Mouse (Mus musculus): ENCODE measurements around the gene Ube2g1. TPM values are rescaled to one million over a fixed set of nuclear protein-coding genes. Genes with fewer than 3 reads are reported as not detected.
A peak's percentile ranks its signal among the peaks of the same experiment; 100 is the strongest.
"Not testable (repeated sequence)": the region's sequence is repeated elsewhere in the genome, so short reads cannot be mapped to it uniquely, and the experiment has no call there.

Ube2g1 gene
- total RNA-seq, 2 experiments from 2014 or later = 63.8 to 71.0 TPM

GRCm38 (mm10) chr11:72688242-72688641 lies 81.2 kb downstream of the Ube2g1 start:
- peak in 1 of 2 experiments; percentile 14 for DNase-seq

GRCm38 (mm10) chr11:72689115-72689514 lies 82.0 kb downstream of the Ube2g1 start:
- no peak for DNase-seq
- intact Hi-C loops (cut with DNase I) = no loop called here

More at GRCm38 (mm10) chr11:72688242-72688641, 81.2 kb downstream of the Ube2g1 start:
- intact Hi-C loops (cut with DNase I) = no loop called here

DNA sequence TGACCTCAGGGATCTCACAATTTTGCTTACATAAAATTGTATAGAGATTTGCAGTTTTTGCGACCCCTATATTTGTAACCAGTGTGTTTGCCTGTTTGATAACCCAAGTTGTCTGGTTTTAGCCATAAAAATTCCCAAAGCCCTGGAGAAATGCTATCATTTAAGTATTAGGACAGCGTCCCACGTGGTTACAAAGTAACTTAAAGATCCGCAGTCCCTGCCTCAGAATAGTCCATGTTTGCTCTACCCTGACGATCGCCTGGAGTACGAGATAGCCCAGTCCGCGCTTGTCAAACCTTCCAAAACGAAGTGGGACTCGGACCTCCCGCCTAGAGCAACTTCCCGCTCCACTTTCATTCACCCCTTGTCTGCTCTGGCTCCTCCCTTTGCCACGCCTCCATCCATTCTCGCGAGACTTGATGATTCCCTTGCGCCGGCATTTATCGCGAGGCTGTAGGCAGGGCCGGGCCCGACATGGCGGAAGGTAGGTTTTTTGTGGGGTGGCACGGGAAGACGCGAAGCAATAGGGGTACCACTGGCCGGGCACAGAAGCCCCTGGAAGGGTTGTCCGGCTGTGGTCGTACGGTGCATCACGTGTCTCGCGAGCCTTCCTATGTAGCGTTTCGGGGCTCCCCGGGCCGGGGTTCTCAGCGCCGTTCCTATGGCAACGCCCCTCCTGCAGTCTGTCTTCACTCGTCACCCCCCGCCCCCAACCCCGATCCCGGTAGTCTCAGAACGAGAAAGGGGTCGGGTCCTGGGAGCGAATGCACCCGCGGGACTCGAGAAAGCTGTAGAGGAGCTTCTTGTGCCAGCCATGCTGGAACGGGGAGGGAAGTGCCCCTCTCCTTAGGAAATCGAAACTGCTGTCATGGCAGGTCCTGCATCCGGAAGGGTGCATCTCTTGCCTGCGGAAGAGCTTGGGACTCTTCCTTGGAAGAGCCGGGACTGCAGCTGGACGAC lies 82.7 kb downstream of the Ube2g1 start, which contains the start of gene Ankfy1:
Ankfy1 (plus strand) TSS at position 456 of the 960 bp plus-strand sequence.
- peak; percentile 99 for DNase-seq
- intact Hi-C loops (cut with DNase I) = loop anchor here (2.0 kb wide), 1 partner anchor 83 kb away; the partner anchor contains the start of gene Ube2g1

- no peak for DNase-seq
- intact Hi-C loops (cut with DNase I) = no loop called here
Measured at GRCm38 (mm10) chr11:72692353-72692752, 85.3 kb downstream of the Ube2g1 start.

DNA sequence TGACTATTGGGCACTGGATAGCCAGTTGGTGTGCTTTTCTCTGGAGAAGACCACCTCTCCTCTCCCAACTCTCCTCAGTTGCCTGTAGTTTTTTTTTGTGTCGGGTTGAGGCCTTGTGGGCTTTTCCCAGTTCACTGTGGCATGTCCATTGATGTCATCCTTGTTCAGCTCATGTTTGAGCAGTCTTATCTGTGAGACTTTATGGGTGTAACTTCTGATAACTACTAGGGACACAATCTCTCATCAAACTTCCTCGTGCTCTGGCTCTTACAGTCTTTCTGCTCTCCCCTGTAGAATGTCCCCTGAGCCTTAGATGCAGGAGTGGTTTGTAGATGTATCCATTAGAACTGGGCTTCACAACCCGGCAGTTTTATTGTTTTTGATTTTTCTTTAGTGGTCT lies 87.9 kb downstream of the Ube2g1 start:
- intact Hi-C loops (cut with DNase I) = no loop called here
- no peak for DNase-seq

- DNase-seq = no peak
- intact Hi-C loops (cut with DNase I) = no loop called here
Measured at GRCm38 (mm10) chr11:72696368-72696971, 89.4 kb downstream of the Ube2g1 start.

DNA sequence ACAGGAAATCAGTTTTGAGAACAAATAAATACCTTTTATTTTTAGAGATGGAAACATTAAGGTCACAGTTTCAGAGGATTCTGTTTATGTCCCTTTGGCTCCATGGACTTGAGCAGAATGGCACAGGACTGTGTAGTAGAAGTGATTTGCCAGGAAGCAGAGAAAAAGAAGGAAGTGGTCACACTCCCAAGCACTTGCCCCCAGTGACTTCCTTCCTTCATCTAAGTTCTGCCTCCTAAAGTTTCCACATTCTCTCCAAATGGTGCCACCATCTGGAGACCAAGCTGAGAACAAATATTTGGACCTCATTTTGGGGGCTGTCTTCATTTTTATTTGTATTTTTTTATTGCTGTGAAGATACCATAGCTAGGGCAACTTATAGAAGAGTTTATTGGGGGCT lies 90.2 kb downstream of the Ube2g1 start:
- intact Hi-C loops (cut with DNase I) = no loop called here
- DNase-seq = no peak

DNA sequence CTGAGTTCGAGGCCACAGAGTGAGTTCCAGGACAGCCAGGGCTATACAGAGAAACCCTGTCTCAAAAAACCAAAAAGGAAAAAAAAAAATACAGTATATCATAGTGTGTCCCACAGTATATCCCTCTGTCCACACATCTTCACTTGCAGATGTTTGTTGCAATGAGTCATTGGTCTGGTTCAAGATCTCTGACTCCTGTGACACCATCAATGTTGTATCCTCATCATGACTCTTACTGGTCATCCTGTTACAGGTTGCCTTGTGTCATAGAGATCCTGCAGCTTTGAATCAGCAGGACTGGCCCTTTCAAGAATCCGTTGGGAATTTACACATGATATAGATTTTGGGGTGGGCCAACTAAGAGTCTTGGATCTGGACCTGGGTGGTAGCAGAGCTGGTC lies 98.0 kb downstream of the Ube2g1 start:
- intact Hi-C loops (cut with DNase I); DNase-seq: not testable (repeated sequence)

- intact Hi-C loops (cut with DNase I) = no loop called here
- no peak for DNase-seq
Measured at GRCm38 (mm10) chr11:72712721-72713120, 105.6 kb downstream of the Ube2g1 start.

- intact Hi-C loops (cut with DNase I) = no loop called here
Measured at GRCm38 (mm10) chr11:72718161-72718560, 111.1 kb downstream of the Ube2g1 start.

DNA sequence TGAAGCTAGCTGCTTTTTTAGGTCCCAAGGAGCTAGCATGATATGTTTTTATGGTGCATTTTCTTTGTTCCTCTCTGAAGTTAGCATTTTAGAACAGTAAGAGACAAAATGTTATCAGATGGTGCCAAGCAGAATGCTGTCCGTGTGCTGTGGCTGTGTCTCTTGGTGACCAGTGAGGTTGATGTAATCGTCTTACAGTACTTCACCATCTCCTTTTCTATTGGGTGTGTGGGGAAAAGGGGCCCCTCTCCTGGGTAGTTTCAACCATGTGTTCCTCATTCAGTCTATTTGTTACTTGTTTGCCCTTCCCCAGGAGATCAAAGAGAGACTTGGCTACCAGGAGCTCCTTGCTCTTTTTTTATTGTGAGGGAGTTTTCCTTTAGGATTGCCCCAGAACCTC lies 116.1 kb downstream of the Ube2g1 start:
- intact Hi-C loops (cut with DNase I) = no loop called here
- DNase-seq = no peak

More at GRCm38 (mm10) chr11:72718161-72718560, 111.1 kb downstream of the Ube2g1 start:
- no peak for DNase-seq

GRCm38 (mm10) chr11:72723871-72724270 lies 116.8 kb downstream of the Ube2g1 start:
- DNase-seq = peak; percentile 42 to 47
- intact Hi-C loops (cut with DNase I) = loop anchor here (1.0 kb wide), 1 partner anchor 154 kb away; no protein-coding TSS in a partner anchor

DNA sequence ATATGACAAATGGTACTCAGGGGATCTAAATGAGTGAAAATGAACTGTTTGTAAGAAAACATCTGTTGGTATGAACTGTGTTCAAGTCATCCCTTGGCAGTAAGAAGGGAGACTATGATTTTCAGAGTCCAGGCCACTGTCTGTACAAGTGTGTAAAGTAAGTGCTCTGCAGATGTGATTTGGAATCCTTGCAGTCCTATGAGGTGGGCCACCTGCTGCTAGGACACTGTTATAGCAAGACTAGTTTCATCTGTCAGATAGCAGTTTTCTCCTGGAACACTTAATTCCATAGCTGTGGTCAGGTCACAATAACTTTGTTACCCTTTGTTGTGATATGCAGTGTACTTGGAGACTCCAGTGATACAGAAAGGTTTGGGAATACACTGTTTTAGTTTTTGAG lies 118.9 kb downstream of the Ube2g1 start:
- DNase-seq = peak; percentile 19 to 23
- intact Hi-C loops (cut with DNase I) = loop anchor here (5.0 kb wide), 1 partner anchor 64 kb away; no protein-coding TSS in a partner anchor

GRCm38 (mm10) chr11:72733736-72734135 lies 126.7 kb downstream of the Ube2g1 start:
- intact Hi-C loops (cut with DNase I) = no loop called here
- no peak for DNase-seq

GRCm38 (mm10) chr11:72734840-72735518 lies 127.9 kb downstream of the Ube2g1 start:
- peak; percentile 42 to 53 for DNase-seq
- intact Hi-C loops (cut with DNase I) = no loop called here

DNA sequence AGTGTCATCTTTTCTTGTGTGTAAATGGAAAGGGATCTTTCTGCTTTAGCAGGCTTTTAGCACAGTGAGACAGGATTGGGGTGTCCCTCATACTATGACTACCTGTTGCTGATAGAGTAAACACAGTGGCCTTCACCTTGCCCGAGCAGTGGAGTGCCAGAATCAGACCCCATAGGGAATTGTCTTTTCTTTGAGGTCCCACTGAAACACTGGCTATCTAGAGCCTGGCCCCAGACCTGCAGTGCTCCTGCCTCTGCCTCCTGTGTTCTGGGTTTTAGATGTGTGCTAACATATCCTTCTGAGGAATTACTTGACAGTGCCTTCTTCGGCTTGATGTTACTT lies 128.4 kb downstream of the Ube2g1 start:
- no peak for DNase-seq
- intact Hi-C loops (cut with DNase I) = no loop called here

Small RNA genes lying within 50 kb of the gene (microRNA-seq; reads per million reads assigned to microRNA genes)
- 0 reads per million in 2 experiments for gene Gm25678

Other genes with a start within 250 kb of the Ube2g1 start
- gene Tekt1, start 244.8 kb upstream of the Ube2g1 start, total RNA-seq (2021) = under 1 TPM in 1 of 2 experiments, not detected in 1; 0.19 TPM
- 10 to 100 TPM; 39.0 to 40.9 TPM for gene Smtnl2, start 195.6 kb upstream of the Ube2g1 start, total RNA-seq (2021)
- gene Ggt6, start 171.8 kb upstream of the Ube2g1 start, total RNA-seq (2021) = not detected
- 10 to 100 TPM; 47.0 to 50.0 TPM for gene Mybbp1a, start 165.9 kb upstream of the Ube2g1 start, total RNA-seq (2021)
- gene Spns2, start 117.4 kb upstream of the Ube2g1 start, total RNA-seq (2021) = 10 to 100 TPM; 18.0 to 19.5 TPM
- under 1 TPM in 1 of 2 experiments, not detected in 1; 0.07 TPM for gene Spns3, start 56.8 kb upstream of the Ube2g1 start, total RNA-seq (2021)
- 10 to 100 TPM; 26.9 to 28.8 TPM for gene Ankfy1, start 82.7 kb downstream of the Ube2g1 start, total RNA-seq (2021)
- gene Cyb5d2, start 188.9 kb downstream of the Ube2g1 start, total RNA-seq (2021) = 1 to 10 TPM; 8.0 to 9.0 TPM
- 10 to 100 TPM; 28.0 to 33.2 TPM for gene Zzef1, start 188.9 kb downstream of the Ube2g1 start, total RNA-seq (2021)

Measured in heart, postnatal 10 days (tissue).